Mouse (Mus musculus): Measurements from ENCODE around the gene Tns1. TPM values are rescaled to one million over a fixed set of nuclear protein-coding genes. Genes with fewer than 3 reads are reported as not detected.

The Tns1 gene
- total RNA-seq, 1 experiment from 2014 or later: 1.9 TPM

GRCm38 (mm10) chr1:74044421-74044820, 79.8 kb downstream of the Tns1 start:
- no peak for ATAC-seq (replicated peaks; ENCODE audit: insufficient number of reproducible peaks, low FRiP score, low TSS enrichment, poor library complexity, severe bottlenecking)

GRCm38 (mm10) chr1:74043584-74044105, 80.6 kb downstream of the Tns1 start:
- no peak for ATAC-seq (replicated peaks; ENCODE audit: insufficient number of reproducible peaks, low FRiP score, low TSS enrichment, poor library complexity, severe bottlenecking)

GRCm38 (mm10) chr1:74042711-74043467, 81.4 kb downstream of the Tns1 start:
- no peak for ATAC-seq (replicated peaks; ENCODE audit: insufficient number of reproducible peaks, low FRiP score, low TSS enrichment, poor library complexity, severe bottlenecking)

GRCm38 (mm10) chr1:74041692-74042091, 82.6 kb downstream of the Tns1 start:
- ATAC-seq (replicated peaks; ENCODE audit: insufficient number of reproducible peaks, low FRiP score, low TSS enrichment, poor library complexity, severe bottlenecking): no peak

GRCm38 (mm10) chr1:74041178-74041577, 83.1 kb downstream of the Tns1 start:
- no peak for ATAC-seq (replicated peaks; ENCODE audit: insufficient number of reproducible peaks, low FRiP score, low TSS enrichment, poor library complexity, severe bottlenecking)

GRCm38 (mm10) chr1:74036560-74037390, 87.5 kb downstream of the Tns1 start:
- no peak for ATAC-seq (replicated peaks; ENCODE audit: insufficient number of reproducible peaks, low FRiP score, low TSS enrichment, poor library complexity, severe bottlenecking)

GRCm38 (mm10) chr1:74035912-74036489, 88.2 kb downstream of the Tns1 start:
- no peak for ATAC-seq (replicated peaks; ENCODE audit: insufficient number of reproducible peaks, low FRiP score, low TSS enrichment, poor library complexity, severe bottlenecking)

- no peak for ATAC-seq (replicated peaks; ENCODE audit: insufficient number of reproducible peaks, low FRiP score, low TSS enrichment, poor library complexity, severe bottlenecking)
Measured at GRCm38 (mm10) chr1:74035487-74035886, 88.8 kb downstream of the Tns1 start.

GRCm38 (mm10) chr1:74034736-74035135, 89.5 kb downstream of the Tns1 start:
- no peak for ATAC-seq (replicated peaks; ENCODE audit: insufficient number of reproducible peaks, low FRiP score, low TSS enrichment, poor library complexity, severe bottlenecking)

GRCm38 (mm10) chr1:74034211-74034610, 90.0 kb downstream of the Tns1 start:
- ATAC-seq (replicated peaks; ENCODE audit: insufficient number of reproducible peaks, low FRiP score, low TSS enrichment, poor library complexity, severe bottlenecking): no peak

GRCm38 (mm10) chr1:74033407-74033806, 90.8 kb downstream of the Tns1 start:
- ATAC-seq (replicated peaks; ENCODE audit: insufficient number of reproducible peaks, low FRiP score, low TSS enrichment, poor library complexity, severe bottlenecking): no peak

- no peak for ATAC-seq (replicated peaks; ENCODE audit: insufficient number of reproducible peaks, low FRiP score, low TSS enrichment, poor library complexity, severe bottlenecking)
Measured at GRCm38 (mm10) chr1:74032966-74033365, 91.3 kb downstream of the Tns1 start.

GRCm38 (mm10) chr1:74031771-74032609, 92.3 kb downstream of the Tns1 start:
- no peak for ATAC-seq (replicated peaks; ENCODE audit: insufficient number of reproducible peaks, low FRiP score, low TSS enrichment, poor library complexity, severe bottlenecking)

GRCm38 (mm10) chr1:74030901-74031360, 93.3 kb downstream of the Tns1 start:
- ATAC-seq (replicated peaks; ENCODE audit: insufficient number of reproducible peaks, low FRiP score, low TSS enrichment, poor library complexity, severe bottlenecking): no peak

GRCm38 (mm10) chr1:74030285-74030684, 94.0 kb downstream of the Tns1 start:
- no peak for ATAC-seq (replicated peaks; ENCODE audit: insufficient number of reproducible peaks, low FRiP score, low TSS enrichment, poor library complexity, severe bottlenecking)

GRCm38 (mm10) chr1:74029669-74030068, 94.6 kb downstream of the Tns1 start:
- ATAC-seq (replicated peaks; ENCODE audit: insufficient number of reproducible peaks, low FRiP score, low TSS enrichment, poor library complexity, severe bottlenecking): no peak

- ATAC-seq (replicated peaks; ENCODE audit: insufficient number of reproducible peaks, low FRiP score, low TSS enrichment, poor library complexity, severe bottlenecking): no peak
Measured at GRCm38 (mm10) chr1:74028881-74029266, 95.4 kb downstream of the Tns1 start.

- ATAC-seq (replicated peaks; ENCODE audit: insufficient number of reproducible peaks, low FRiP score, low TSS enrichment, poor library complexity, severe bottlenecking): no peak
Measured at GRCm38 (mm10) chr1:74028118-74028880, 96.0 kb downstream of the Tns1 start.
